Mouse (Mus musculus): Measurements from ENCODE around the gene Bok.
"Not testable (repeated sequence)": the region's sequence is repeated elsewhere in the genome, so short reads cannot be mapped to it uniquely, and the experiment has no call there.

The Bok gene

GRCm38 (mm10) chr1:93685401-93686244 is at the start of gene Bok:
Gene Bok, plus strand, starts transcription at chr1:93685660.
- peak; percentile 86 to 93 for DNase-seq (ENCODE audit: inconsistent age in 2 of 2, low spot score in 1 of 2)

- DNase-seq (ENCODE audit: inconsistent age in 2 of 2, low spot score in 1 of 2): no peak
Observed at GRCm38 (mm10) chr1:93636211-93636897, 49.1 kb upstream of the Bok start.

GRCm38 (mm10) chr1:93641978-93642377 is 43.5 kb upstream of the Bok start:
- DNase-seq (ENCODE audit: inconsistent age in 2 of 2, low spot score in 1 of 2): no peak

- DNase-seq (ENCODE audit: inconsistent age in 2 of 2, low spot score in 1 of 2): no peak
Observed at GRCm38 (mm10) chr1:93642692-93643091, 42.8 kb upstream of the Bok start.

GRCm38 (mm10) chr1:93649604-93650172 is 35.8 kb upstream of the Bok start:
- no peak for DNase-seq (ENCODE audit: inconsistent age in 2 of 2, low spot score in 1 of 2)

GRCm38 (mm10) chr1:93654275-93654674 is 31.2 kb upstream of the Bok start:
- DNase-seq (ENCODE audit: inconsistent age in 2 of 2, low spot score in 1 of 2): no peak

GRCm38 (mm10) chr1:93654798-93655197 is 30.7 kb upstream of the Bok start:
- no peak for DNase-seq (ENCODE audit: inconsistent age in 2 of 2, low spot score in 1 of 2)

- DNase-seq (ENCODE audit: inconsistent age in 2 of 2, low spot score in 1 of 2): no peak
Observed at GRCm38 (mm10) chr1:93656325-93657024, 29.0 kb upstream of the Bok start.

- DNase-seq (ENCODE audit: inconsistent age in 2 of 2, low spot score in 1 of 2): no peak
Observed at GRCm38 (mm10) chr1:93657025-93657360, 28.5 kb upstream of the Bok start.

GRCm38 (mm10) chr1:93658559-93658958 is 26.9 kb upstream of the Bok start, which contains the start of gene Stk25:
Gene Stk25, minus strand, starts transcription at chr1:93658659.
- DNase-seq (ENCODE audit: inconsistent age in 2 of 2, low spot score in 1 of 2): not testable (repeated sequence)

GRCm38 (mm10) chr1:93667760-93668400 is 17.6 kb upstream of the Bok start:
- DNase-seq (ENCODE audit: inconsistent age in 2 of 2, low spot score in 1 of 2): peak; percentile 80 to 88

- peak; percentile 89 to 94 for DNase-seq (ENCODE audit: inconsistent age in 2 of 2, low spot score in 1 of 2)
Observed at GRCm38 (mm10) chr1:93668791-93669548, 16.5 kb upstream of the Bok start.

- no peak for DNase-seq (ENCODE audit: inconsistent age in 2 of 2, low spot score in 1 of 2)
Observed at GRCm38 (mm10) chr1:93669941-93670340, 15.5 kb upstream of the Bok start.

- DNase-seq (ENCODE audit: inconsistent age in 2 of 2, low spot score in 1 of 2): no peak
Observed at GRCm38 (mm10) chr1:93672682-93673081, 12.8 kb upstream of the Bok start.

- DNase-seq (ENCODE audit: inconsistent age in 2 of 2, low spot score in 1 of 2): peak; percentile 38 to 76
Observed at GRCm38 (mm10) chr1:93678386-93678785, 7.1 kb upstream of the Bok start.

- DNase-seq (ENCODE audit: inconsistent age in 2 of 2, low spot score in 1 of 2): peak; percentile 40 to 67
Observed at GRCm38 (mm10) chr1:93679889-93680568, 5.4 kb upstream of the Bok start.

GRCm38 (mm10) chr1:93686245-93686960 is 943 bp downstream of the Bok start:
- DNase-seq (ENCODE audit: inconsistent age in 2 of 2, low spot score in 1 of 2): peak; percentile 62 to 84

- DNase-seq (ENCODE audit: inconsistent age in 2 of 2, low spot score in 1 of 2): no peak
Observed at GRCm38 (mm10) chr1:93686961-93687320, 1.5 kb downstream of the Bok start.

- DNase-seq (ENCODE audit: inconsistent age in 2 of 2, low spot score in 1 of 2): peak in 1 of 2 experiments; percentile 47
Observed at GRCm38 (mm10) chr1:93688154-93688553, 2.7 kb downstream of the Bok start.

All from adrenal gland, adult (tissue).